In the genomic region with DNA sequence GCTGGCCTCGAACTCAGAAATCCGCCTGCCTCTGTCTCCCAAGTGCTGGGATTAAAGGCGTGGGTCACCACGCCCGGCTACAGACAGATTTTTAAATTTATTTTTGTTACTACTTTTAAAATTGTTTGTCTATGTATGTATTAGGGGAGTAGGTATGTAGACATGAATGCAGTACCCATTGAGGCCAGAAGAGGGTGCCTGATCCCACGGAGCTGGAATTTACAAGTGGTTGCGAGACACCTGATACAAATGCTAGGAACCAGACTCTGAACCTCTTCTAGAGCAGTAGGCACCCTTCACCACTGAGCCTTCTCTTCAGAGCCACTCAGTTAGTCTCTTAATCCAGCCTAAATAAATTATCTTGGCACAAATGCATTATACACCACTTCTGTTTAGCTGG, we compare ENCODE assay signal across 9 mouse cellular contexts.
DNase-seq lines count a peak whose midpoint lies in the region; TF ChIP-seq lines count a peak whose summit lies in the region.
"Had no signal": no experiment of that assay in that cellular context is flagged by ENCODE, and none has a peak within 500 bp of the region (broad histone marks: within the 10 kb centered on the region; RNA-seq: fewer than 3 reads in every experiment).

No protein-coding gene starts in this region.

- DNase-seq in cerebellum, adult 2 months: no peak
- no peak for DNase-seq in cerebellum, postnatal 4 days (ENCODE audit: low spot score in 2 of 2)
- DNase-seq in 3T3-L1 (ENCODE audit: low read depth, low spot score) (peak; percentile 63), adipocyte (ENCODE audit: low spot score) (peak; percentile 36)
- DNase-seq in lung, adult 2 months: peak; percentile 38
- DNase-seq in cerebellum, adult 9-11 months: no peak
- no peak for DNase-seq in right cerebral cortex, postnatal 25 days
- DNase-seq in layer of hippocampus, adult 9-10 months (ENCODE audit: low spot score): no peak

- WGBS in cerebellum, adult 2 months: 85% methylated on average over 7 of the region's 7 CpGs
- WGBS in lung, adult 2 months: 86% methylated on average over 7 of the region's 7 CpGs

- no peaks in the 10 kb centered on the region for H3K4me1 ChIP-seq in cerebellum, adult 2 months (ENCODE audit: control insufficient read depth, insufficient read depth, low read length)
- H3K4me1 ChIP-seq in lung, adult 2 months (ENCODE audit: control insufficient read depth, insufficient read depth, low read length): peaks cover 2% of the 10 kb centered on the region; the same call in 1 of the 2 replicates

- no peak for TF ChIP-seq POLR2A in cerebellum, adult 2 months (IDR thresholded peaks at IDR 0.05; ENCODE audit: borderline replicate concordance, insufficient read depth, low read length)
- no peak for TF ChIP-seq POLR2A in lung, adult 2 months (IDR thresholded peaks at IDR 0.05; ENCODE audit: borderline replicate concordance, extremely low read depth, low read depth, low read length)

- no peak overlapping the region for H3K27ac ChIP-seq in cerebellum, adult 2 months (ENCODE audit: insufficient read depth, low read length)
- H3K27ac ChIP-seq: embryonic facial prominence, embryonic 13.5 days had no signal

- H3K27me3 ChIP-seq in cerebellum, adult 2 months (ENCODE audit: control insufficient read depth, insufficient read depth, low read length): no peaks in the 10 kb centered on the region
- H3K27me3 ChIP-seq: embryonic facial prominence, embryonic 13.5 days had no signal

- peak; percentile 25; the same call in 1 of the 2 replicates for TF ChIP-seq CTCF in cerebellum, adult 2 months (IDR thresholded peaks at IDR 0.05; ENCODE audit: borderline replicate concordance, insufficient read depth, low read depth, low read length)
- peak; percentile 54; the same call in 1 of the 2 replicates for TF ChIP-seq CTCF in lung, adult 2 months (IDR thresholded peaks at IDR 0.05; ENCODE audit: insufficient read depth, low read length)

- H3K4me3 ChIP-seq in cerebellum, adult 2 months (replicated peaks; ENCODE audit: insufficient read depth, low read depth, low read length): no peak overlapping the region
- H3K4me3 ChIP-seq in lung, adult 2 months (replicated peaks; ENCODE audit: extremely low read depth, low read depth, low read length): no peak overlapping the region
- H3K4me3 ChIP-seq: embryonic facial prominence, embryonic 13.5 days had no signal

Comparison
In these comparisons a context has a peak if more than half of its experiments do, and no peak if none do; other contexts are left out.
1. DNase-seq: peak in 3T3-L1 (single experiment), adipocyte (single experiment) and lung, adult 2 months (single experiment); none in cerebellum, adult 2 months (0 of 2), cerebellum, postnatal 4 days (0 of 2), cerebellum, adult 9-11 months (single experiment), right cerebral cortex, postnatal 25 days (single experiment) and layer of hippocampus, adult 9-10 months (single experiment).